Mouse (Mus musculus): ENCODE data around the gene Clmp.

- TF ChIP-seq POLR2A (IDR thresholded peaks at IDR 0.05; ENCODE audit: borderline replicate concordance, extremely low read depth, low read depth, low read length) (no peak), CTCF (IDR thresholded peaks at IDR 0.05; ENCODE audit: insufficient read depth, low read length) (no peak)
These were observed 1.8 kb downstream of the Clmp start for GRCm38 (mm10) chr9:40687553-40687952.
